Mouse (Mus musculus) induced T-regulatory cell, adult 2 months (primary cell): ENCODE data around the gene Mlf2.

Experiments
- DNase-seq: peaks from one replicate; pipeline ENCODE4 v3.0.0-alpha.2; 2012; ENCODE audit warnings: low read depth

Gene Mlf2

DNA sequence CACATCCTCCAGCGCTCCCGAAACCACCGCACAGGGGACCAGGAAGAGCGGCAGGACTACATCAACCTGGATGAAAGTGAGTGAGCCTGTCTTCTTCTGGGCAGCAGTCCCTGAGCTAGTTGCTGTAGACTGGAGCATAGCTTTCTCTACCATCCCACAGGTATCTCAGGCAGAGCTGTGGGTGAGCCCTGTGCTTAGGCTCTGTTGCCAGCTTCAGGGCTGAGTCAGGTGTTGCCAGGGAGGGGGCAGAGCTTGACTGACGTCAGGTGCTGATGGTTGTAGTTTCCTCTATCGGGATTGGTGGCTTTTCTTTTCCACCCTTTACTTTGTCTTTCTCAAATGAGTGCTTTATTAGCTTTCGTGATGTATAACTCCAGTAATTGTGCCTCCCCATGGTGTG is 3.5 kb downstream of the Mlf2 start:
- DNase-seq = no peak

DNA sequence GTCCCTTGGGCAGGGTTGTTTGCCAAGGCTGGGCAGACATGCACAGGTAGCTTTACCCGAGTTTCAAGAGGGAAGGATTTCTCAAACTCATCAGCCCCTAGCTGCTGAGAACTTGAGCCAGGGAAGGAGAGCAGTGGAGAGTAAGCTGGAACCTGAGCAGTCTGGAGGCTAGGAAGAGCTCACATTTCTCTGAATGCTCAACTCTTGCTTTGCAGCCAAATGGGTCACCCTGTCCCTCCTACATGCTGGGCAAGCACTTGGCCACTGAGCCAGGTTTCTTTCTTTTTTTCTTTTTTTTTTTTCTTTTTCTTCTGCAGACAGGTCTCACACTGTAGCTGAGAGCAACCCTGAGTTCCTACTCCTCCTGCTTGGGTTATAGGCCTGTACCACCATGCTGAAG is 5.5 kb downstream of the Mlf2 start:
- no peak for DNase-seq

DNA sequence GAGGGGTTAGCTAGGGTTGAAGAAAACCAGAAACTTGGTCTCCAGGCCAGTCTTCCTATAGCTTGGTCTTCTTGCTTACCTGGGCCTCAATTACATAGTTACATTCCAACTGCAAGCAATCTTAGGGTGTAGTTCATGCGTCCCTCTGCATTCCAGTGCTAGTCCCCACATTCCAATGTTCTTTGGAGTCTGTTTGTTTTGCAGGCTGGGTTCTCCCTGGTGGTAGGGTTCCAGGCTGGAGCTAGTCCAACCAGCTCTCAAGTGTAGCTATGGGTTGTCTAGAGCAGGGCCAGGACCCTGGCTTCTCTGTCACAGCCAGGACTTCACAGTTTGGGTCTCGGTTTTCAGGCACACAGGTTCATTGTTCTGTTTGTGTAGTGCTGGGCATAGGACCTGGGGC is 6.3 kb downstream of the Mlf2 start:
- DNase-seq = no peak

- no peak for DNase-seq
These were observed 7.4 kb downstream of the Mlf2 start for GRCm38 (mm10) chr6:124938554-124938953.

DNA sequence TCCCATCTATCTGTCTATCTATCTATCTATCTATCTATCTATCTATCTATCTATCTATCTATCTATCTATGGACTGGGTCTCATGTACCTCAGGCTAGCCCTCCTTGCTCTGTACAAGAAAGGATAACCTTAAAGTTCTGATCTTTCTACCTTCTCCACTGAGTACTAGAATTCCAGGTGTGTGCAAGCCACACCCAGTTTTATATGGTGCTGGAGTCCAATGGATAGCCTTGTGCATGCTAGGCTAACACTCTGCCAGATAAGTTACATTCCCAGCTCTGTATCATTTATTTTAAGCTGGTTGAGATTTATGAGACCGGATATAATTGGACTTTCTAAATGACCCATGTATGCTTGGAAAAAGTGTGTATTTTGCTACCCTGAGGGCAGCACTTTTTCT is 10.5 kb downstream of the Mlf2 start:
- no peak for DNase-seq

- DNase-seq = no peak
These were observed 12.3 kb downstream of the Mlf2 start for GRCm38 (mm10) chr6:124943526-124943925.

DNA sequence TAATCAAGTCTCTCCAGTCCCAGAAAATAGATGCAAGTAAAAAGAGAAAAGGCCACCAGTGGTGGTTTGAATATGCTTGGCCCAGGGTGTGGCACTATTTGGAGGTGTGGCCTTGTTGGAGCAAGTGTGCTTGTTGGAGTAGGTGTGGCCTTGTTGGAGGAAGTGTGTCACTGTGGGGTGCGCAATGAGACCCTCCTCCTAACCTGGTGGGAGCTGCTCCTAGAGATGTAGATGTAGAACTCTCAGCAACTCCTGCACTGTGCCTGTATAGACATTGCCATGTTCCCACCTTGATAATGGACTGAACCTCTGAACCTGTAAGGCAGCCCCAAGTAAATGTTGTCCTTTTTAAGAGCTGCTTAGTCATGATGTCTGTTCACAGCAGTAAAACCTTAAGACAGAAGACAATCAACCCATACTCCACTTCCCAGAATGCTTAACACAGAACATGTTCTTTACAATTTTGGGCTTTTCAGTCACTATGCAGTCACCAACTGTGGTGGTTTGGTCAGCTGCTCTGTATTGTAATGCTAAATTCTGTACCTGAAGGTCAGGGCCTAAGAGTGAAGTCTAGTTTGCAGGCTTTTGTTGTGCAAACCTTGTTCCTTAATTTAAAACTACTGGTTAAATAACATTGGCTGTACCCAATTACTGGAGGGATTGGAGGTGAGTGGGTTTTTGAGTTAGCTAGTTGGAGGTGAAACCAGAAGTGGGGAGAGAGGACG is 23.0 kb downstream of the Mlf2 start:
- DNase-seq = no peak

- no peak for DNase-seq
These were observed 24.0 kb downstream of the Mlf2 start for GRCm38 (mm10) chr6:124955212-124955611.

DNA sequence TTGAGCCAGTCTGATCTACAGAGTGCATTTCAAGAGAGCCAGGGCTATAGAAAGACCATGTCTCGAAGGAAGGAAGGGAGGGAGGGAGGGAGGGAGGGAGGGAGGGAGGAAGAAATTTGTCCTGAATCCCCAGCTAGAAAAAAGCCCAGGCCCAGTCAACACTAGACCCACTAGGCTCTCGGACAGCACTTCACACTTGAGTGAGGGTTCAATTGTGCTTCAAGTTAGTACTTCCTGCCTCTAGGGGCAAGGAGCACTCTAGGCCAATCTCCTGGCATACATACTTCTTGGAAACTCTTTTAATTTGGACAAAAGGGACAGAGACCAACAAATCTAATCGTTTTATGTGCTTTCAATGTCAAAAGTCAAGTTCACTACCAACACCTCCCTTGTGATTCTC is 26.9 kb downstream of the Mlf2 start:
- DNase-seq = no peak

DNA sequence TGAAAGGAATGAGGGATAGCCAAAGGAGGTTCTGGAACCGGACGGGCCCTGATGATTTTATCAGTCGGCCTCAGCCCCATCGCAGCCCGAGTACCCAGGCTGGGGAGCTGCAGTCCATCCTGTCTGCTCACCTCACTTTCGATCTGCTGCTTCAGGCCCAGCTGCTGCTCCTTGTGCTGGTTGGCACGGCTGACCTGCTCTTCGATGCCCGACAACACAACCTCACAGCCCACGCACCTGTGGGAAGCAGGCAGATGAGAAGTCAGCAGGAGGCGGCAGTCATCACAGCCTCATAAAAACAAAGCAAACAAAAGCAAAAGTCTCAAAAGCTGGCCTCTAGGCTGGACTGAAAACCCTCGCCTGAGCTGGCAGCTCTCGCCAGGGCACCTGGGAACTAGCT is 28.8 kb downstream of the Mlf2 start:
- DNase-seq = no peak

GRCm38 (mm10) chr6:124961021-124961420 is 29.8 kb downstream of the Mlf2 start:
- DNase-seq = no peak

DNA sequence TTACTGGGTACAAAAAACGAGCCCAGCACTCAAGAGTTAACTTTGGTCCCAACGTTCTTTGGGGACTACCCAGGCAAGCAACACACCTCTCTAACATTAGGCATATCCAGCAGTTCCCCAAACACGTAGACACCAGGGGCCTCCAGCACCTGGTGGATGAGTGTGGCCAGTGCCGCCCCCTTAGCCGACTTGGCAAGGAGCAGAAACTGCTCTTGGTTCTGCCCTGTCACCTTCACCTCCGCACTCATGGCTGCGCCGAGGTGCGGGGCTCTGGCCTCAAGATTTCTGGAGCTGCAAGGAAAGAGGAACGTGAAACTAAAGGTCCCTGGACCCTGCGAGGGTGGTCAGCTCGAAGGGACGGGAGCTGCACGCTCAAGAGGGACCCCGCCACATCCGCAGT is 33.5 kb downstream of the Mlf2 start:
- DNase-seq = no peak

- DNase-seq = peak; percentile 96
These were observed 34.0 kb downstream of the Mlf2 start, which contains the start of gene Cops7a for GRCm38 (mm10) chr6:124965088-124965719. Cops7a (minus strand) TSS chr6:124965538.

GRCm38 (mm10) chr6:124965747-124966146 is 34.6 kb downstream of the Mlf2 start:
- no peak for DNase-seq

- peak; percentile 73 for DNase-seq
These were observed 35.4 kb downstream of the Mlf2 start for GRCm38 (mm10) chr6:124966466-124967118.

GRCm38 (mm10) chr6:124967766-124968165 is 36.6 kb downstream of the Mlf2 start:
- DNase-seq = peak; percentile 79
